In genomic region chr15:9608177-9608576, GRCm38 (mm10) we compare ENCODE assay signal across 9 mouse cellular contexts.
DNase-seq lines count a peak whose midpoint lies in the region.
"Had no signal": no experiment of that assay in that cellular context is flagged by ENCODE, and none has a peak within 500 bp of the region (broad histone marks: within the 10 kb centered on the region; RNA-seq: fewer than 3 reads in every experiment).

No protein-coding gene starts in this region.

- intact Hi-C loops in heart, postnatal 36 days (cut with DNase I), result loop anchor here (1.0 to 5.0 kb wide), 2 partner anchors 153 to 491 kb away; no protein-coding TSS in a partner anchor

- H3K36me3 ChIP-seq in limb, embryonic 10.5 days, result no peaks in the 10 kb centered on the region
- H3K36me3 ChIP-seq: neural tube, embryonic 13.5 days had no signal

- no peaks in the 10 kb centered on the region for H3K4me1 ChIP-seq in limb, embryonic 10.5 days
- H3K4me1 ChIP-seq: neural tube, embryonic 13.5 days had no signal

- H3K4me3 ChIP-seq in limb, embryonic 10.5 days, result no peak overlapping the region
- H3K4me3 ChIP-seq: neural tube, embryonic 13.5 days had no signal

- H3K27me3 ChIP-seq in limb, embryonic 10.5 days (ENCODE audit: low read depth, poor library complexity, severe bottlenecking), result no peaks in the 10 kb centered on the region
- H3K27me3 ChIP-seq: neural tube, embryonic 13.5 days had no signal

- H3K9me3 ChIP-seq in limb, embryonic 10.5 days (replicated peaks), result no peaks in the 10 kb centered on the region
- H3K9me3 ChIP-seq: neural tube, embryonic 13.5 days had no signal

- peak; percentile 19 for DNase-seq in heart, postnatal 4 days
- no peak for DNase-seq in heart, postnatal 36 days
- DNase-seq in right cerebral cortex, adult 2 months (ENCODE audit: low spot score in 2 of 2), result peak; percentile 8 to 24
- DNase-seq in right cerebral cortex, postnatal 14 days, result no peak
- DNase-seq in ZHBTc4 (ENCODE audit: low read depth, low spot score), result peak; percentile 23
- peak; percentile 6 for DNase-seq in retina, postnatal 1 day
- no peak for DNase-seq in limb, embryonic 10.5 days (ENCODE audit: low spot score)
- DNase-seq: gastrocnemius, postnatal 14 days had no signal

- no peak overlapping the region for H3K27ac ChIP-seq in limb, embryonic 10.5 days
- H3K27ac ChIP-seq: neural tube, embryonic 13.5 days had no signal

- 81% methylated on average over 4 of the region's 4 CpGs for WGBS in limb, embryonic 10.5 days

Comparison
In these comparisons a context has a peak if more than half of its experiments do, and no peak if none do; other contexts are left out.
1. DNase-seq: peak in heart, postnatal 4 days (single experiment), right cerebral cortex, adult 2 months (2 of 2), ZHBTc4 (single experiment) and retina, postnatal 1 day (single experiment); none in heart, postnatal 36 days (0 of 2), right cerebral cortex, postnatal 14 days (single experiment) and limb, embryonic 10.5 days (single experiment).